Mouse (Mus musculus) cerebellum, adult 11-12 months (tissue): ENCODE measurements at regions not wholly inside any gene's neighbourhood (a gene's known extent, or its start where the extent isn't known, plus 50 kb on each side); places are given as distances from the start of the nearest gene placed in this dataset.

ENCODE experiments used
- DNase-seq: peaks from one replicate; pipeline ENCODE4 v3.0.0; 2022

GRCm38 (mm10) chr1:35806329-35806728 lies 261.9 kb upstream of the Hs6st1 start:
- DNase-seq: no peak

GRCm38 (mm10) chr1:35806731-35807130 lies 261.5 kb upstream of the Hs6st1 start:
- DNase-seq: no peak

GRCm38 (mm10) chr1:35808894-35809293 lies 259.3 kb upstream of the Hs6st1 start:
- no peak for DNase-seq

- no peak for DNase-seq
These were observed 258.9 kb upstream of the Hs6st1 start for GRCm38 (mm10) chr1:35809341-35809740.

- DNase-seq: no peak
These were observed 257.4 kb upstream of the Hs6st1 start for GRCm38 (mm10) chr1:35810571-35811342.

GRCm38 (mm10) chr1:35811380-35811779 lies 256.8 kb upstream of the Hs6st1 start:
- peak; percentile 25 for DNase-seq

GRCm38 (mm10) chr1:35811795-35812194 lies 256.4 kb upstream of the Hs6st1 start:
- no peak for DNase-seq

- no peak for DNase-seq
These were observed 254.6 kb upstream of the Hs6st1 start for GRCm38 (mm10) chr1:35813625-35814024.

GRCm38 (mm10) chr1:35814207-35814606 lies 254.0 kb upstream of the Hs6st1 start:
- no peak for DNase-seq

- no peak for DNase-seq
These were observed 253.4 kb upstream of the Hs6st1 start for GRCm38 (mm10) chr1:35814751-35815150.

- DNase-seq: no peak
These were observed 246.4 kb upstream of the Hs6st1 start for GRCm38 (mm10) chr1:35821791-35822190.

- DNase-seq: no peak
These were observed 245.6 kb upstream of the Hs6st1 start for GRCm38 (mm10) chr1:35822376-35823202.

- DNase-seq: no peak
These were observed 244.7 kb upstream of the Hs6st1 start for GRCm38 (mm10) chr1:35823496-35823895.

GRCm38 (mm10) chr1:35823981-35824880 lies 244.0 kb upstream of the Hs6st1 start:
- DNase-seq: peak; percentile 16

- DNase-seq: no peak
These were observed 242.7 kb upstream of the Hs6st1 start for GRCm38 (mm10) chr1:35825531-35825966.

- DNase-seq: no peak
These were observed 241.6 kb upstream of the Hs6st1 start for GRCm38 (mm10) chr1:35826575-35827114.

- no peak for DNase-seq
These were observed 240.7 kb upstream of the Hs6st1 start for GRCm38 (mm10) chr1:35827471-35827870.

- no peak for DNase-seq
These were observed 234.0 kb upstream of the Hs6st1 start for GRCm38 (mm10) chr1:35834180-35834579.

- no peak for DNase-seq
These were observed 231.6 kb upstream of the Hs6st1 start for GRCm38 (mm10) chr1:35836552-35836951.

GRCm38 (mm10) chr1:35838625-35839024 lies 229.6 kb upstream of the Hs6st1 start:
- DNase-seq: no peak

GRCm38 (mm10) chr1:35839446-35839845 lies 228.8 kb upstream of the Hs6st1 start:
- peak; percentile 19 for DNase-seq

- no peak for DNase-seq
These were observed 226.6 kb upstream of the Hs6st1 start for GRCm38 (mm10) chr1:35841626-35842025.

GRCm38 (mm10) chr1:35842707-35843106 lies 225.5 kb upstream of the Hs6st1 start:
- DNase-seq: no peak
